Mouse (Mus musculus): ENCODE measurements at regions not wholly inside any gene's neighbourhood (a gene's known extent, or its start where the extent isn't known, plus 50 kb on each side); places are given as distances from the start of the nearest gene placed in this dataset.

DNA sequence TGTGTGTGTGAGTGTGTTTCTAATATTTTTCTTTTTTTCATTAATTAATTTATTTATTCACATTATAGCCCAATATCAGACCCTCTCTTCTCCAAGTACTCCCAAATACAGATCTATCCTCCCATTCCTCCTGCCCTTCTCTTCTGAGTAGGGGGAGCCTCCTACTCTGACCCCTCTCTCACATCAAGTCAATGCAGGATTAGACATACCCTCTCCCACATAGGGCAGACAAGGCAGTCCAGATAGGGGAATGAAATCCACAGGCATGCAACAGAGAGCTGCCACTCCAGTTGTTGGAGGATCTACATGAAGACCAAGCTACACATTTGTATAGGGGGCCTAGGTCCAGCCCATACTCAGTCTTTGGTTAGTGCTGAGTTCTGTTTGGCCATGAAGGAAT lies 216.3 kb upstream of the Adamts5 start:
- TF ChIP-seq POLR2A (IDR thresholded peaks at IDR 0.05; ENCODE audit: borderline replicate concordance, extremely low read depth, low read depth, low read length) = no peak
- no peak for TF ChIP-seq CTCF (IDR thresholded peaks at IDR 0.05; ENCODE audit: insufficient read depth, low read length)
- no peaks in the 10 kb centered on the region for H3K4me1 ChIP-seq (ENCODE audit: control insufficient read depth, insufficient read depth, low read length)
- no peak for DNase-seq
- no peak overlapping the region for H3K4me3 ChIP-seq (replicated peaks; ENCODE audit: extremely low read depth, low read depth, low read length)

DNA sequence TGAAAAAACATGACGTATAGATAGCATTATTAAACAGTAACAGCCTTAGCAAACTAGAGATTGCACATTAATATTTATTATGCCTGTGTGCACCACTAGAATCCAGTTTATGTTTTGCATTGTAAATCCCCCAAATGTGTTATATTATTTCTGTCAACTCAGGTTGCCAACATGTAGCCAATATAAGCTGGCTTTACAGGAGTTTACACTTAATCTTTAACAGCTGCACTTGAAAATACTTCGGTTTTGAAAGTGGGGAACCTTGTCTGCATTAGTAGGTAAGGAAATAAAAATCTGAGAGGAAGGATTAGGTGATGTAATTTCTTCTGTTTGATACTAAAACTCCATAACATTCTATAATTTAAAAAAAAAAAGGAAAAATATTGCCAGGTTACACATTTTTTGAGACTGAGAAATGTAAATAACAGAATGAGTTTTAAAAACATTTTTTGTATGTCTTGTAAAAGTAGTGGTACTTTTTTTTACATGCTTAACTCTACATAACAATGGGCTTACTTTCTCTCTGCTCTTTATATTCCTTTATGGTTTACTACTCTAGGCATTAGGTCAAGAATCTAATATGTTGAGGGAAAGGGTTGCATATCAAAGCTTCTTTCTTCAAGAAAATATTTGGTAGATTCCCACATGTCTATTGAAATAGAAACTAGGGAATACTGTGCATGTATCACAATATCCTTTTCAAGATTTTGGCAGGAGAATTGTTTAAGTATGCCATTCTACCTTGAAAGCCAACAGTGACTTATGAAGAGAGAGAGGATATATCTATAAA lies 214.2 kb upstream of the Adamts5 start:
- no peak for DNase-seq
- Histone ChIP-seq H3K4me3 (replicated peaks; ENCODE audit: extremely low read depth, low read depth, low read length) (no peak overlapping the region), H3K4me1 (ENCODE audit: control insufficient read depth, insufficient read depth, low read length) (no peaks in the 10 kb centered on the region)
- 71% methylated on average over 2 of the region's 2 CpGs for WGBS
- TF ChIP-seq POLR2A (IDR thresholded peaks at IDR 0.05; ENCODE audit: borderline replicate concordance, extremely low read depth, low read depth, low read length) (no peak), CTCF (IDR thresholded peaks at IDR 0.05; ENCODE audit: insufficient read depth, low read length) (no peak)

DNA sequence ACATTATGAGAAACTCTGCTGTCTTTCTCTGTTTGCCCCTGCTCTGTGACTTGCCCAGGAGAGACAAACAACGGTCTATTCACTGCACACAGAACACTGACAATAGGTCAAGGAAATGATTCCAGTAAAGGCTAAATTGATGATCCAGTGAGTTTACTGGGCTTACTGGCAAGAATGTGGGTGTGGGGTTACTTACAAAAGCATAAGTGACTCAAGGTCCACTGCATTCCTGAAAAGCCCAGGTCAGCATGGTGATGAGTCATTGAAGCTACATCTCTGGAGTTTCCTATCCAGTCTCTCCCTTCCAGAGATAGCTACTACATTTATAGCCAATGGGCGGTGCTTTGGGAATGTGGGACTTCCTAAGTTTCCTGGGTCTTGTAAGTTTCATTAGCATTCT lies 192.8 kb upstream of the Adamts5 start:
- DNase-seq = no peak
- TF ChIP-seq CTCF (IDR thresholded peaks at IDR 0.05; ENCODE audit: insufficient read depth, low read length) = no peak
- TF ChIP-seq POLR2A (IDR thresholded peaks at IDR 0.05; ENCODE audit: borderline replicate concordance, extremely low read depth, low read depth, low read length) = no peak
- Histone ChIP-seq H3K4me3 (replicated peaks; ENCODE audit: extremely low read depth, low read depth, low read length) (no peak overlapping the region), H3K4me1 (ENCODE audit: control insufficient read depth, insufficient read depth, low read length) (no peaks in the 10 kb centered on the region)
- 87% methylated on average over 2 of the region's 2 CpGs for WGBS

DNA sequence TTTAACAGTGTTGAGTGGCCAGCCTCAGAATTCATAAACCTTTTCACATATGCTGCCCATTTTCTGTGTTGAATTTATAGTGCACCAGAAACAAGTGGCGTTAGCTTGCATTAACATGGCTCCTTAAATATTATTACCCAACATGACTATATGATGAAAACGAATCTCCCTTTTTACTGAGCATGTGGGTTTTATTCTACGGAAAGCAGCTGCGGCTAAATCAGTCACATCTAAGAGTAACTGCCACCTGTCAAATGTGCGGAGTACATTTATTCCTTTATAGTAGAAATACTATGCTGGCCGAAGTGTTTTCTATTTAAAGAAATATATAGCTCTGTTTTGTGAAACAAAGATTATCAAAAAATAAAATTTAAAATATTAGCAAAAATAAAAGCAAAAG lies 188.5 kb upstream of the Adamts5 start:
- no peak for DNase-seq

DNA sequence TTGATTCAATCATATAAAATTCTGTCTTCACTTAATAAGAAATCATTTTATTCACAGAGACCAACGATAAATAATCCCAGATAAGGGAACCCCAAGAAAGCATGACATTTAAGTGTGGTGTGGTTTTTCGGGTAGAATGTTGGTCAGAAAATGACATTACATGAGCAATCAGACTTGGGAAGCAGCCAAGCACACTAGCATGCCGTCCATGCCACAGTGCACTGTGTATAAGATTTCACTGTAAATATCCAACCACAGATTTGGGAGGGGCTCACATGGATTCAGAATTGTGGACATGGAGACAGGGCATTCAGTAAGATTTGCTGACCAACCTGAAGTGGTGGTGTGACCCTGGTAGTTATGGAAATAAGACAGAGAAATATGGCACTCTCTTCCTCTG lies 185.8 kb upstream of the Adamts5 start:
- DNase-seq = no peak
- TF ChIP-seq CTCF (IDR thresholded peaks at IDR 0.05; ENCODE audit: insufficient read depth, low read length) (no peak), POLR2A (IDR thresholded peaks at IDR 0.05; ENCODE audit: borderline replicate concordance, extremely low read depth, low read depth, low read length) (no peak)
- Histone ChIP-seq H3K4me1 (ENCODE audit: control insufficient read depth, insufficient read depth, low read length) (no peaks in the 10 kb centered on the region), H3K4me3 (replicated peaks; ENCODE audit: extremely low read depth, low read depth, low read length) (no peak overlapping the region)
- WGBS = 68% methylated on average over 3 of the region's 3 CpGs

More for the DNA sequence above, 188.5 kb upstream of the Adamts5 start:
- Histone ChIP-seq H3K4me1 (ENCODE audit: control insufficient read depth, insufficient read depth, low read length) (no peaks in the 10 kb centered on the region), H3K4me3 (replicated peaks; ENCODE audit: extremely low read depth, low read depth, low read length) (no peak overlapping the region)
- 90% methylated on average over 6 of the region's 6 CpGs for WGBS
- TF ChIP-seq POLR2A (IDR thresholded peaks at IDR 0.05; ENCODE audit: borderline replicate concordance, extremely low read depth, low read depth, low read length) = no peak
- TF ChIP-seq CTCF (IDR thresholded peaks at IDR 0.05; ENCODE audit: insufficient read depth, low read length) = no peak

DNA sequence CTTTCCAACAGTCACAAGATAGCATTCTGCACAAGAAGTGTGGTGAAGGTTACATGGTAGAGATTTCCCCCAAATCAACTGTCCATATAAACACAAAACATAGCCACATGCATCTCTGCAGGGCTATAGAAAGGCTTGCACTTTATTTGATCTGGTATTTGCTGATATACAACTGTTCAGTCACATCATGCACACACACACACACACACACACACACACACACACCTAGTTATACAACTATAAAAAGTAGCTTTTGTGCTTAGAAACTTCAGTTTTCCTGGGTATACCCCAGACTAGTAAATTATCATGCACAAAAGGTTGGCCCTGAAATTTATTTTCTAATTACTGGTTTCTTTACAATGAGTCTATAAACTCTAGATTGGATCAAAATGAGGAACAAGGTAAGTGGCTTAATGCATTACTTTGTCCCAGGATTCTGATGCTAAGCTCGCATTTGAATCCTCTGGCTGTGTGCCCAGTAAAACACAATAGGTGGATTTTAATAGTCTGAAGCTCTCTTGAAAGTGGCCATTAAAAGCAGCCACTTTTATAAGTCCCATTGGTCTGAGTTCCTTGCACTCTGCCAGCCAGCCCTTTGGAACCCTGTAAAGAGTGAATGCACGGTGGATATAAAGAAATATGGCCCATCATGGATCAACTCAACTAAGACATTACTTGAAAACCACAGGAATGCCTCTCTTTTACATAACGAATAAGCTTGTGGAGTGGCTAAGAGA lies 166.2 kb upstream of the Adamts5 start:
- Histone ChIP-seq H3K4me1 (ENCODE audit: control insufficient read depth, insufficient read depth, low read length) (no peaks in the 10 kb centered on the region), H3K4me3 (replicated peaks; ENCODE audit: extremely low read depth, low read depth, low read length) (no peak overlapping the region)
- TF ChIP-seq POLR2A (IDR thresholded peaks at IDR 0.05; ENCODE audit: borderline replicate concordance, extremely low read depth, low read depth, low read length) (no peak), CTCF (IDR thresholded peaks at IDR 0.05; ENCODE audit: insufficient read depth, low read length) (no peak)
- 42% methylated on average over 3 of the region's 3 CpGs for WGBS
- DNase-seq = no peak

DNA sequence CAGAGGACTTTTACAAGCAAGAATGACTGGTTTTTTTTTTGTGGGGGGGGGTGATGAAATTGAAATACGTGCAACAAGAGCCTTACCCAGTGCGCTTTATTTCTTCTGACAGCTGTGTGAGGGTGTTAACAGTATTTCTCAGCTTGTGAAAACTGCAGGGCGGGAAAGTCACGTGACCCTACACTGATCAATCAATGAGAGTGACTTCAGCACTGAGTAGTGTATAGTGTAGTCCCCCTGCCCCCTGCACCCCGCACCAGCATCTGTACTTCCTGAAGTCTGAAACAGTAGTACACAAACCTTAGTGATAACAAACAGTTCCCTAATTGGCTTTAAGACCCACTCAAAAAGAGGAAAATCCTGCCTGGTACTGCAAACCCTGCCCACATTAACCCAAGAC lies 158.5 kb upstream of the Adamts5 start:
- 46% methylated on average over 5 of the region's 5 CpGs for WGBS
- Histone ChIP-seq H3K4me1 (ENCODE audit: control insufficient read depth, insufficient read depth, low read length) (no peaks in the 10 kb centered on the region), H3K4me3 (replicated peaks; ENCODE audit: extremely low read depth, low read depth, low read length) (no peak overlapping the region)
- DNase-seq = no peak
- TF ChIP-seq POLR2A (IDR thresholded peaks at IDR 0.05; ENCODE audit: borderline replicate concordance, extremely low read depth, low read depth, low read length) = no peak
- no peak for TF ChIP-seq CTCF (IDR thresholded peaks at IDR 0.05; ENCODE audit: insufficient read depth, low read length)

DNA sequence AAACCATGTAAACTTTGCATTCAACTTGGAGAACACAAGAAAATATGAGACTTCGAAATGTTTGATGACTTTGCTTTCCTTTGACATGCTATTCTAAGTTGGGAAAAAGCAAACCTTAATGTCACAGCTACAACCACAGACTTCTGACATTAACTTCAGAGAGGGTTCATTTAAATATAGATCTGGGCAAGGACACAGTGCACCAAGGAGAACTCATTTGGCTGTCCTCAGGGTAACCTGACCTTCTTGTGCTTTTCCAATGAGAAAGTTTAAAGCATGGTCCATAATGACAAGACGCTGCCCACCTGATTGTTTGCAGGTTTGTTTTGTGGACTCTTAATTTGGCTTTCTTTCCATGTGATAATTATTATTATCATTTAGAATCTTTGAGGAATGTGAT lies 143.1 kb upstream of the Adamts5 start:
- 92% methylated on average over 2 of the region's 2 CpGs for WGBS
- TF ChIP-seq POLR2A (IDR thresholded peaks at IDR 0.05; ENCODE audit: borderline replicate concordance, extremely low read depth, low read depth, low read length) = no peak
- no peak for TF ChIP-seq CTCF (IDR thresholded peaks at IDR 0.05; ENCODE audit: insufficient read depth, low read length)
- H3K4me3 ChIP-seq (replicated peaks; ENCODE audit: extremely low read depth, low read depth, low read length) = no peak overlapping the region
- no peak for DNase-seq
- H3K4me1 ChIP-seq (ENCODE audit: control insufficient read depth, insufficient read depth, low read length) = no peaks in the 10 kb centered on the region

DNA sequence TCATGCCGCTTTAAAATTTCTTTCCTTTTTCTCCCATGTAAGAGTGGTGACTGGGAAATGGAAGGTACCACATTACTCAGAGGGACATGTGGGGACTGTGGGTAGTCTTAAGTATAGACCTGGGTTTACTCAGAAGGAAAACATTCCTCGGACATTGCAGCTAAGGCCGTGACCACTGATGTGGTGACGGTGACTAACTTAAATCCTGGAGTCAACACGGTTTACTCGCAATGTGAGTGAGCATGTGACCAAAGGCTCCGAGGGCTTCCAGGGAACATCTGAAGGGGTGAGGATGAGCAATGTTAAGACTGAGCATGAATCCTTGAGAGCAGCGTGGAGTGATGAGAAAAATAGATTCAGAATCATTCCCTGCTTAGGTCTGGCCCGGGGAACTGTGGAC lies 133.1 kb upstream of the Adamts5 start:
- peak; percentile 4 for DNase-seq
- 79% methylated on average over 9 of the region's 9 CpGs for WGBS
- H3K4me1 ChIP-seq (ENCODE audit: control insufficient read depth, insufficient read depth, low read length) = no peaks in the 10 kb centered on the region
- TF ChIP-seq CTCF (IDR thresholded peaks at IDR 0.05; ENCODE audit: insufficient read depth, low read length) = no peak
- TF ChIP-seq POLR2A (IDR thresholded peaks at IDR 0.05; ENCODE audit: borderline replicate concordance, extremely low read depth, low read depth, low read length) = no peak
- no peak overlapping the region for H3K4me3 ChIP-seq (replicated peaks; ENCODE audit: extremely low read depth, low read depth, low read length)

DNA sequence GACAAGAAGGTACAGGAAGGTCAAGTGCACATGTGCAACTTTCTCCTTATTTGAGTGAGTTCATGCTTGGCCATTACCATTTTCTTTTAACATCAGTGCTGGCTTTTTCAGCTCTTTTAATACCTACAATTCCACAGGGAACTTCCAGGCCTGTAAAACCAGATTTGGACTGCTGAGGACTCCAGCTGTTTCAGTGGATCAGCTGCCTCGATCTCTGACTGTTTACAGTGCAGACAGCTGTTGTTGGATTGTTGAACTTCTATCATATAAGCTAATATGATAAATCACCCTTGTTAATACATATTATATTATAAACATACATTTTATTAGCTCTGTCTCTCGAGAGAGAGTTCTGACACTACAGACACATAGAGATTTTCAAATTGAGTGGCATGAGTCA lies 126.1 kb upstream of the Adamts5 start:
- 43% methylated on average over 2 of the region's 2 CpGs for WGBS
- TF ChIP-seq CTCF (IDR thresholded peaks at IDR 0.05; ENCODE audit: insufficient read depth, low read length) (no peak), POLR2A (IDR thresholded peaks at IDR 0.05; ENCODE audit: borderline replicate concordance, extremely low read depth, low read depth, low read length) (no peak)
- no peak for DNase-seq
- H3K4me1 ChIP-seq (ENCODE audit: control insufficient read depth, insufficient read depth, low read length) = no peaks in the 10 kb centered on the region
- H3K4me3 ChIP-seq (replicated peaks; ENCODE audit: extremely low read depth, low read depth, low read length) = no peak overlapping the region

Data from lung, adult 2 months (tissue).